Mouse (Mus musculus): ENCODE data around the gene Cacna1e. TPM values are rescaled to one million over a fixed set of nuclear protein-coding genes. Genes with fewer than 3 reads are reported as not detected.

Gene Cacna1e
- polyA plus RNA-seq, 1 experiment from 2014 or later, result 0.05 TPM

GRCm38 (mm10) chr1:154515350-154515749 lies 369.0 kb downstream of the Cacna1e start:
- Histone ChIP-seq H3K27ac (no peak overlapping the region), H3K27me3 (replicated peaks) (no peaks in the 10 kb centered on the region), H3K9ac (no peak overlapping the region), H3K36me3 (no peaks in the 10 kb centered on the region), H3K4me3 (no peak overlapping the region), H3K4me1 (no peaks in the 10 kb centered on the region), H3K4me2 (no peak overlapping the region), H3K9me3 (replicated peaks) (no peaks in the 10 kb centered on the region)
- 70% methylated on average over 2 of the region's 2 CpGs for WGBS (ENCODE audit: insufficient replicate concordance)
- no peak for ATAC-seq

GRCm38 (mm10) chr1:154511736-154512135 lies 372.6 kb downstream of the Cacna1e start:
- Histone ChIP-seq H3K36me3 (no peaks in the 10 kb centered on the region), H3K9me3 (replicated peaks) (no peaks in the 10 kb centered on the region), H3K4me2 (no peak overlapping the region), H3K4me3 (no peak overlapping the region), H3K27ac (no peak overlapping the region), H3K9ac (no peak overlapping the region), H3K4me1 (no peaks in the 10 kb centered on the region), H3K27me3 (replicated peaks) (no peaks in the 10 kb centered on the region)
- ATAC-seq, result no peak

GRCm38 (mm10) chr1:154504005-154504404 lies 380.3 kb downstream of the Cacna1e start:
- H3K36me3 ChIP-seq, result no peaks in the 10 kb centered on the region
- H3K4me3 ChIP-seq, result no peak overlapping the region
- 65% methylated on average over 4 of the region's 4 CpGs for WGBS (ENCODE audit: insufficient replicate concordance)
- no peaks in the 10 kb centered on the region for H3K4me1 ChIP-seq
- no peak overlapping the region for H3K27ac ChIP-seq
- ATAC-seq, result no peak
- H3K4me2 ChIP-seq, result no peak overlapping the region
- no peaks in the 10 kb centered on the region for H3K9me3 ChIP-seq (replicated peaks)
- no peak overlapping the region for H3K9ac ChIP-seq
- H3K27me3 ChIP-seq (replicated peaks), result no peaks in the 10 kb centered on the region

DNA sequence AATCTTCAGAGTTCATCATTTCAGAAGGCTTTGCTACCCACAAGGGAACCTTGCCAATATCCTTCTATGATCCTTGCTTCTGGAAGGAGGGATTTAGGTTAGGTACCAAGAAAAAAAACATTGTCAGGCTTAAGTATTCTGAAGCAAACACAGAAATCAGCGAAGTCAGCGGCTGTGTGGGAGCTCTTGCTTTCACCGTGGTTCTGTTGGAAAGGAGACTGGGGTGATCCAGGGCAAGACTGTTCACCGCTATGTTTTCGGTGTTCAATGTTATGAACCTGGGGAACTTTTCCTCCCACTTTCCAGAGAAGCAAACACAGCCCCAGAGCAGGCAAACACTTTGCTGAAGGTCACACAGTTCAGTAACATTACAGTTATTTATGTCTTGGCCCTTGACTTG lies 383.4 kb downstream of the Cacna1e start:
- WGBS (ENCODE audit: insufficient replicate concordance), result 70% methylated on average over 5 of the region's 5 CpGs
- Histone ChIP-seq H3K27ac (no peak overlapping the region), H3K27me3 (replicated peaks) (no peaks in the 10 kb centered on the region), H3K4me3 (no peak overlapping the region), H3K9ac (no peak overlapping the region), H3K4me2 (no peak overlapping the region), H3K4me1 (no peaks in the 10 kb centered on the region), H3K36me3 (no peaks in the 10 kb centered on the region), H3K9me3 (replicated peaks) (no peaks in the 10 kb centered on the region)
- ATAC-seq, result no peak

GRCm38 (mm10) chr1:154500187-154500866 lies 384.0 kb downstream of the Cacna1e start:
- no peak for ATAC-seq

DNA sequence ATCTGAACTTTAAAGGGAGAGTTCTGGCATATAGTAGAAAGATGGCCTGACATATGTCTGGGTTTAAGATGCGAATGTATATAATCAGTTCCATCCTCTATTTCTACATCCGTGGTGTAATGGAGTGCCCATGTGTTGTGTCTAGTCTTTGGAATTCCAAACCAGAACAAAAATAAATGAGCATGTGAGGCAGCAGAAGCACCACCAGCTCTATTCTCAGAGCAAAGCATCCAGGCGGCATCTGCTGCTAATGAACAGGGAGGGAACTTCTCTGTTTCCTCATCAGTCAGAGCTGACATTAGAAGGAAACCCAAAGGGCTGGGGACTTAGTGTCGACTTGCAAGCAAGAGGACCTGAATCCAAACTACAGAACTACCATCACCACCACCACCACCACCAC lies 385.5 kb downstream of the Cacna1e start:
- Histone ChIP-seq H3K27me3 (replicated peaks) (no peaks in the 10 kb centered on the region), H3K9ac (no peak overlapping the region), H3K27ac (no peak overlapping the region), H3K36me3 (no peaks in the 10 kb centered on the region), H3K4me3 (no peak overlapping the region), H3K9me3 (replicated peaks) (no peaks in the 10 kb centered on the region), H3K4me1 (no peaks in the 10 kb centered on the region), H3K4me2 (no peak overlapping the region)
- ATAC-seq, result no peak
- 46% methylated on average over 4 of the region's 4 CpGs for WGBS (ENCODE audit: insufficient replicate concordance)

More at GRCm38 (mm10) chr1:154500187-154500866, 384.0 kb downstream of the Cacna1e start:
- Histone ChIP-seq H3K4me1 (no peaks in the 10 kb centered on the region), H3K36me3 (no peaks in the 10 kb centered on the region), H3K27me3 (replicated peaks) (no peaks in the 10 kb centered on the region), H3K4me2 (no peak overlapping the region), H3K9me3 (replicated peaks) (no peaks in the 10 kb centered on the region), H3K4me3 (no peak overlapping the region), H3K9ac (no peak overlapping the region), H3K27ac (no peak overlapping the region)
- 60% methylated on average over 3 of the region's 3 CpGs for WGBS (ENCODE audit: insufficient replicate concordance)

GRCm38 (mm10) chr1:154491071-154491470 lies 393.2 kb downstream of the Cacna1e start:
- ATAC-seq, result no peak

GRCm38 (mm10) chr1:154476671-154477070 lies 407.6 kb downstream of the Cacna1e start:
- no peak for ATAC-seq
- Histone ChIP-seq H3K4me1 (no peaks in the 10 kb centered on the region), H3K27me3 (replicated peaks) (no peaks in the 10 kb centered on the region), H3K4me2 (no peak overlapping the region), H3K4me3 (no peak overlapping the region), H3K9me3 (replicated peaks) (no peaks in the 10 kb centered on the region), H3K9ac (no peak overlapping the region), H3K27ac (no peak overlapping the region), H3K36me3 (no peaks in the 10 kb centered on the region)
- WGBS (ENCODE audit: insufficient replicate concordance), result 75% methylated on average over 2 of the region's 2 CpGs

More at GRCm38 (mm10) chr1:154491071-154491470, 393.2 kb downstream of the Cacna1e start:
- 32% methylated on average over 6 of the region's 6 CpGs for WGBS (ENCODE audit: insufficient replicate concordance)
- no peaks in the 10 kb centered on the region for H3K4me1 ChIP-seq
- H3K9ac ChIP-seq, result no peak overlapping the region
- no peak overlapping the region for H3K4me2 ChIP-seq
- no peaks in the 10 kb centered on the region for H3K36me3 ChIP-seq
- H3K9me3 ChIP-seq (replicated peaks), result no peaks in the 10 kb centered on the region
- no peaks in the 10 kb centered on the region for H3K27me3 ChIP-seq (replicated peaks)
- no peak overlapping the region for H3K4me3 ChIP-seq
- H3K27ac ChIP-seq, result no peak overlapping the region

DNA sequence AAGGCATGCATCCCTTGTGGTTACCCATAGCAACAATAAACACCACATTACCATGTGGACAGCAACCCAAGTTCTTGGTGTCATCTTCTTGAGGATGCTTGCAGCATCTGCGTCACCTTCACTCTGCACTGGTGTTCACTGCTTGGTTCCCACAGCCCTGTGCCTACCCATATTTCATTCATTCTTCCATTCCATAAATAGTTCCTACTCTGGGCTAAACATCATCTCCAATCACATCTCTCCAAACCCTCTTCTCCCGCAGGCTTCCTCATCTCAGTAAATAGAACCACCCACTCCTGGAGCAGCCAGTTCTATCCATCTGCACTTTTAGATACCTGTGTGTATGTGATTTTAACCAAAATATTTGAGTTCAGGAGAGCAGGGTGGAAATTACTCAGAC lies 408.6 kb downstream of the Cacna1e start:
- H3K4me1 ChIP-seq, result no peaks in the 10 kb centered on the region
- no peaks in the 10 kb centered on the region for H3K9me3 ChIP-seq (replicated peaks)
- H3K27me3 ChIP-seq (replicated peaks), result no peaks in the 10 kb centered on the region
- no peak overlapping the region for H3K4me2 ChIP-seq
- no peak overlapping the region for H3K27ac ChIP-seq
- 72% methylated on average over 2 of the region's 2 CpGs for WGBS (ENCODE audit: insufficient replicate concordance)
- H3K4me3 ChIP-seq, result no peak overlapping the region
- no peak for ATAC-seq
- no peak overlapping the region for H3K9ac ChIP-seq
- no peaks in the 10 kb centered on the region for H3K36me3 ChIP-seq

GRCm38 (mm10) chr1:154474156-154474555 lies 410.1 kb downstream of the Cacna1e start:
- H3K4me1 ChIP-seq, result no peaks in the 10 kb centered on the region
- ATAC-seq, result no peak
- WGBS (ENCODE audit: insufficient replicate concordance), result 56% methylated on average over 4 of the region's 4 CpGs

GRCm38 (mm10) chr1:154467265-154467664 lies 417.0 kb downstream of the Cacna1e start:
- H3K4me2 ChIP-seq, result no peak overlapping the region
- H3K27me3 ChIP-seq (replicated peaks), result no peaks in the 10 kb centered on the region
- no peak overlapping the region for H3K27ac ChIP-seq
- no peak overlapping the region for H3K9ac ChIP-seq
- H3K4me1 ChIP-seq, result no peaks in the 10 kb centered on the region
- 58% methylated on average over 3 of the region's 3 CpGs for WGBS (ENCODE audit: insufficient replicate concordance)
- H3K36me3 ChIP-seq, result no peaks in the 10 kb centered on the region
- H3K9me3 ChIP-seq (replicated peaks), result no peaks in the 10 kb centered on the region
- H3K4me3 ChIP-seq, result no peak overlapping the region
- ATAC-seq, result no peak

More at GRCm38 (mm10) chr1:154474156-154474555, 410.1 kb downstream of the Cacna1e start:
- H3K27ac ChIP-seq, result no peak overlapping the region
- H3K36me3 ChIP-seq, result no peaks in the 10 kb centered on the region
- H3K27me3 ChIP-seq (replicated peaks), result no peaks in the 10 kb centered on the region
- H3K4me2 ChIP-seq, result no peak overlapping the region
- H3K9ac ChIP-seq, result no peak overlapping the region
- H3K9me3 ChIP-seq (replicated peaks), result no peaks in the 10 kb centered on the region
- H3K4me3 ChIP-seq, result no peak overlapping the region

DNA sequence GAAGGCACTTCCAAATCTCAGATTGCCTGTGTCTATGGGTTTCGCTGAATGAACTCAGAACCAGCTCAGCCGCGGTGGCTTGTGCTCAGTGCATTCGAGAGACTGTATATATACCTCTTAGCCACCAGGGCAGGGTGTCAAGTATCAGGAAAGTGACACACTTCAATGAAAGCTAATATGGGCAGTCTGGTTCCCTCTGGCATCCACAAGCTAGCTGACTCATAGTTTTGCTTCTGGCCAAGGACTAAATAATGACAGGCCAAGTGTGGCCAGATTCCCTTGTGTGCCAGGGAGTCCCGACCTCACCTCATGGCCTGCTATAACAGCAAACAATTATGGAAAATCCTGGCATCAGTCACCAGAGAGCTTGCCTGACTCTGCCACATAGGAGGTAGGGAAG lies 422.8 kb downstream of the Cacna1e start:
- H3K4me3 ChIP-seq, result no peak overlapping the region
- H3K36me3 ChIP-seq, result no peaks in the 10 kb centered on the region
- 72% methylated on average over 5 of the region's 5 CpGs for WGBS (ENCODE audit: insufficient replicate concordance)
- H3K9ac ChIP-seq, result no peak overlapping the region
- H3K9me3 ChIP-seq (replicated peaks), result no peaks in the 10 kb centered on the region
- H3K4me1 ChIP-seq, result no peaks in the 10 kb centered on the region
- H3K27ac ChIP-seq, result no peak overlapping the region
- no peaks in the 10 kb centered on the region for H3K27me3 ChIP-seq (replicated peaks)
- ATAC-seq, result no peak
- H3K4me2 ChIP-seq, result no peak overlapping the region

DNA sequence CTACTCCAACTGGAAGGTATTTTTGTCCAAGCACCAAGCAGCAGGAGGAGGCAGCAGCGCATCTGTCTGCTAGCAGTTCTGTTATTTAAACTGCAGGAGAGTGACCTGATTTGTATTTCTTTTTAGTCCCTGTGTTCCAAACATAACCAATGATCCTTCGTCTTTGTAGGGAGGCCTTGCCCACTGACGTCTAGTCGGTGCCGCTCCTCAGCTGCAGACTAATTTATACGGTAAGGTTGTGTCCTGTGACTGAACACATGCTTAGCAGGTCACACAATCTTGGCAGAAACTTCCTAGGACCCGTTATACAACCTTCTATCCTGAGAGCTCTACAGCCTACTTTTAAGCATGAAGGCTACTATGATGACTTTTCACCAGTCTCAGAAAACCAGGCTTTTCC lies 424.2 kb downstream of the Cacna1e start:
- no peak overlapping the region for H3K4me2 ChIP-seq
- H3K4me3 ChIP-seq, result no peak overlapping the region
- no peaks in the 10 kb centered on the region for H3K36me3 ChIP-seq
- no peaks in the 10 kb centered on the region for H3K4me1 ChIP-seq
- 76% methylated on average over 7 of the region's 7 CpGs for WGBS (ENCODE audit: insufficient replicate concordance)
- no peak for ATAC-seq
- H3K27me3 ChIP-seq (replicated peaks), result no peaks in the 10 kb centered on the region
- no peaks in the 10 kb centered on the region for H3K9me3 ChIP-seq (replicated peaks)
- H3K27ac ChIP-seq, result no peak overlapping the region
- H3K9ac ChIP-seq, result no peak overlapping the region
